Mouse (Mus musculus): Measurements from ENCODE around the gene Sertad2. TPM values are rescaled to one million over a fixed set of nuclear protein-coding genes. Genes with fewer than 3 reads are reported as not detected.
A peak's percentile ranks its signal among the peaks of the same experiment; 100 is the strongest.

Gene Sertad2
- total RNA-seq, 1 experiment from 2014 or later: 15.7 TPM

DNA sequence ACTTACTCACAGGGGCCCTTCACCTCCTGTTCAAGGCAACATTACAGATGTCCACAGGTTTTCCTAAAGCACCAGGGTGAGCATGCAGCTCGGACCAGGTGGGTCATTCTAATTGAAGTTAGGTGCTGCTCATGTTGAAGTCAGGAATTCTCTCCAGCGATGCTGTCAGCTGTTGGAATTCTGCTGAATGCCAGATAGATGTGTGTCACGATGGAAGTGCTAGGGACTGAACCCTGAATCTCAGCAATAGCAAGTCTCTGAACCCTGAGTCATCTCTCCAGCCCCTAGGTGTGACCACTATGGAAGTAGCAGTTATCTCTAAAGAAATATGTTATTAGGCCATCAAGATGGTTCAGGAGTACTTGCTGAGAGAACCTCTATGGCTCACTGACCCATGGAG is 102.5 kb downstream of the Sertad2 start:
- DNase-seq: no peak

DNA sequence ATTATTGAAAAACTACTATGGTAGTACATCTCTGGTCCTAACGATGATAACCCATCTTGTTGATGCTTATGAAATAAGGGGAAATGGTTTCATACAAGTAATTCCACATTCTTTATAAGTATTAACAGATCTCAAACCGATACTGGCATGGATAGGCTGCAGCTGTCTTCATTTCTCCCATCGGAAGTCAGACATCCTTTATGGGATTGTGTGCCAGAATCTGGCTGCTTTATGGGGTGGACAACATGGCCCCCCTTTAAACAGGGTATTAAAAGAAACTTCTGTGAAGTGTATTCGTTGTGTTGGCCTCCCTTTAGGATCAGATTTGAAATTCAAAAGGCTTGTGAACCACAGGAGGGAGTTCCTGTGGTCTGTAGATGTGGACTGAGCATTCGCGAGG is 103.1 kb downstream of the Sertad2 start:
- no peak for DNase-seq

DNA sequence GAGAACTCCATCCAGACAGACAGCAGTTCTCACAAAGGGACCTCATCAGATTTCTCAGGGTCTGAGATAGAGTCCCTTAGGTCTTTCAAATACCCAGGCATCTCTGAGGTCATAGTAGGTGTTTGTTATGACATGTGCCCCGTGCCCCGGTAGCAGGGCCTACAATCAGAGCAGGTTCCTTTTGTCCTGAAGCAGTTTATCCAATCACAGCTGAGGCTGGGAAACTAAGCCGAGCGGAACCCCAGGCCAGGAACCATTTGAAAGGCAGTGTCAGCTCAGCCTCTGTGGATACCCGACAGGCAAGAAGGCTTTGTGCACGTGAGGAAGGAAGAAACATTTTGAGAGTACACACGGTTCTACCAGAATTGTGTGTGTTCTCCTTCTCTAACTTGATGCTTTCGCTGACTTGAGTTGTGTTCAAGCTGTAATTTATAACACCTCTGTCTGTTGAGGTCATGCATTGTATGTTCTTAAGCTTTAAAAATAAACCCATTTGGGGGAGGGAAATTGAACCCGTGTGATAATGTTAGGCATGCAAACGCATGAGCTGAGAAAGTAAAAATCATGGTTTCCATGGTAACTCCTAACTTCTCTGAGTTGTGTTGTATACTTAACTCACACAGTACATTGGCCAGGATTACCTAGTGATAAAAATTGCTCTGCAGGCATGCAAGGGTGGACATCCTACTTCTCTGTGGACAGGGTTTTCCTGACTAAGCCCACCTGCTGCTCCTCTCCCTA is 104.1 kb downstream of the Sertad2 start:
- no peak for DNase-seq

DNA sequence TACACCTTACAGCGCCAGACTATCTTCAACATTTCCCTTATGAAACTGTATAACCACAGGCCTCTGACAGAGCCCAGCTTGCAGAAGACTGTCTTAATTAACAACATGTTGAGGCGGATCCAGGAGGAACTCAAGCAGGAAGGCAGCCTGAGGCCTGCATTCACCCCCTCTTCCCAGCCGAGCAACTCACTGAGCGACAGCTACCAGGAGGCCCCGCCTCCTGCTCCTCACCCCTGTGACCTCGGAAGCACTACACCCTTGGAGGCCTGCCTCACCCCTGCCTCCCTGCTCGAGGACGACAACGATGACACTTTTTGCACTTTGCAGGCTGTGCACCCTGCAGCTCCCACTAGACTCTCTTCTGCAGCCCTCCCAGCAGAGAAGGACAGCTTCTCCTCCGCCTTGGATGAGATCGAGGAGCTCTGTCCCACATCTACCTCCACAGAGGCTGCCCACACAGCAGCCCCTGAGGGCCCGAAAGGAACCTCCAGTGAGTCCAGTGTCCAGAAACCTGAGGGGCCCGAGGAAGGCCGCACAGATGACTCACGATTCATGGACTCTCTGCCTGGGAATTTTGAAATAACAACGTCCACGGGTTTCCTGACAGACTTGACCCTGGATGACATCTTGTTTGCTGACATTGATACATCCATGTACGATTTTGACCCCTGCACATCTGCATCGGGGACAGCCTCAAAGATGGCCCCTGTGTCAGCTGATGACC is 105.0 kb downstream of the Sertad2 start:
- peak; percentile 32 for DNase-seq

- DNase-seq: no peak
Measured at GRCm38 (mm10) chr11:20649477-20649876, 106.4 kb downstream of the Sertad2 start.

GRCm38 (mm10) chr11:20650006-20650639 is 107.1 kb downstream of the Sertad2 start:
- no peak for DNase-seq

- no peak for DNase-seq
Measured at GRCm38 (mm10) chr11:20651166-20651565, 108.1 kb downstream of the Sertad2 start.

DNA sequence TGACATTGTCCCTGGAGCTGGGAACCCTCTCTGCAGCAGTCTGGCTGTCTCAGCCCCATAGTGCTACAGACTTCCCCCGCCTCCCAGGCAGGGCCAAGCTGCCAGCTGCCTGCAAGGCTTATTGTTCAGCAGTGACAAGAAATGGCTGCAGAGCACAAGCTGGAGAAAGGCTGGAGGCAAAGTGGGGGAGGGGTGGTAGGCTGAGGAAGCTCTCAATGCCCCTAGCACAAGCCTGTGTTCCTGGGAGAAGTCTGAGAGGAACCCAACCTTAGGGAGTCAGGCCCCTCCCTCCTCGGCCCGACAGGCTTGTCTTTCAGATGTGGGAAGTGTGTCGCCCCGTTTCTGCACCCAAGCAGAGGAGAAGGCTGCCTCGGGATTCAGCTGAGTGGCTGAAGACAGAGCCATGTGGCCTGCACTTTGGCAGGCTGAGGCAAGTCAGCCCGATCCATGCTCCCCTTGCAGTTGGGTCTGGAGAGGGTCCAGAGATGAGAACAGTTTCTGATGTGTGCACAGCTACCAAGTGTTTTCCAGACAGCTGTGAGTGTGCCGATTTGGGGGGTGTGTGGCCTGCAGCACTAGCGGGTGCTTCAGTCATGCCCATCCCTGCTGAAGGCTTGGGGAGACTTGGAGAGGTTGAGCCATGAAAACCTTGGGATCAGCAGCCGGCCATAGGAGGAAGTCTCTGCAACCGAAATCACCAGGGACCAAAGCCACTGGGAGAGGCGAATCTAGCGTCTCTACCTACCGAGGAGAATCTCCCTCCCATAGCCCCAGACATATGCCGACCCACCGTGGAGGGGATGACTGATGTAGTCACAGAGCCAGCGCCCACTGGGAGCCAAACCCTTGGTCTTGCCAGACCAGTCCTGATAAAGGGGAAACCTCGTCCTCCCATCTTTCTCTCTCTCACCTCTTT is 113.0 kb downstream of the Sertad2 start:
- DNase-seq: peak; percentile 14

DNA sequence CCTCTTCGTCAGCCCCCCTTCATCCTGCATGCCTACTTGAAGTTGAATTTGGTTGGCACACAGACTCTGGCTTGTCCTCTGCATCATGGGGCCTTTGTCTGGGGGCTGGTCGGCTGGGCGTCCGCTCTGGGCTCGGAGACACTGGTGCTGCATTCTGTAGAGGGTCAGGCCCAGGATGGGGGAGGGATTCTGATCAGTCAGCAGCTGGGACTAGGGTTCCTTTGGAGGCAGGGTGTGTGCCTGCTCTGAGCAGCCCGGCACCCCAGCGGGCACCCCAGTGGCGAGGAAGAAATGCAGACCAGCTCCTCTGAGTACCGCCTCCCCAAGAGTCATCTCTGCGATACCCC is 113.6 kb downstream of the Sertad2 start:
- no peak for DNase-seq

- no peak for DNase-seq
Measured at GRCm38 (mm10) chr11:20659094-20659493, 116.0 kb downstream of the Sertad2 start.

DNA sequence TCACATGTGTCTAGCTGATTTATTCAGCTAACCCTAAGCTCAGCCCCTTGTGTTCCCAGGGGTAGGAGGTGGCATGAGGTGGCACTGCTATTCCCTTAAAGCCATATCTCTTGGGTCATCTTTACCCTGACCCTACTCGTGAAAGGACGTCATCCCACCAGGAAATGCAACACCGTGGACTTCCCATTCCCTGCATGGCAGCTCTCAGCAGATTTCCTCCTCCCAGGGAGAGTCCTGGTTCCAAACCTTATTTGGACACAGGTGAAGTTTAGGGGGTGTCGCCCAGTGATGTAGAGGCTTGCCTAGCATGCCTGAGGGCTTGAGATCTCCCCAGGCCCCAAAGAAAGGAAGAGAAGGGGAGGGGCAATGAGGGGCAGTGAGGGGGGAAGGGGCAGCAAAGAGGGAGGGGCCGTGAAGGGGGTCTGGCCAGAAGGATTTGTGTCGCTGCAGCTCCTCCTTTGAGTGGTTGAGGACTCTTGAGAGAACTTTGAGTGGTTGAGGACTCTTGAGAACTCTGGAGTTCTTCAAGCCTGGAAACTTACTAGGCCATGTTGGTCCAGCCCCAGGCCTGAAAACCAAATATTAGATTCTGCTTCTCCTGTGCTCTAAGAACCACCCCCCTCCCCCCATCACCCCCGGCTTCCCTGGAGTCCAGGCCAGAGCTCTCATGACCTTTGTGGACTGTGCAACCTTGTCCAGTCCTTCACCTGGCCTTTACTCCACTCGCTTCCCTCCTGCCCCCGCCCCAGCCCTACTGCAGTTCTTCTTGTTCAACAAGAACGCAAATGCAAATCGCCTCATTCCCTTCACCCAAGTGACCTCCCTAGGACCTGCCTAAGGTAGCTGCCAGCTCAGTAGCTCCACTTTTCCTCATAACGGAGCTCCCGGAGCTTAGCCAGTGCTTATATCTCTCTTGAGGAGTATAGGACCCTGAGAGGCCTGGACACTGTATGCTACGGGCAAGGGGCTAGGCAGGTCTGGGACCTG is 117.4 kb downstream of the Sertad2 start:
- DNase-seq: no peak

- DNase-seq: peak; percentile 13
Measured at GRCm38 (mm10) chr11:20661652-20662051, 118.6 kb downstream of the Sertad2 start.

GRCm38 (mm10) chr11:20662811-20663210 is 119.8 kb downstream of the Sertad2 start:
- no peak for DNase-seq

DNA sequence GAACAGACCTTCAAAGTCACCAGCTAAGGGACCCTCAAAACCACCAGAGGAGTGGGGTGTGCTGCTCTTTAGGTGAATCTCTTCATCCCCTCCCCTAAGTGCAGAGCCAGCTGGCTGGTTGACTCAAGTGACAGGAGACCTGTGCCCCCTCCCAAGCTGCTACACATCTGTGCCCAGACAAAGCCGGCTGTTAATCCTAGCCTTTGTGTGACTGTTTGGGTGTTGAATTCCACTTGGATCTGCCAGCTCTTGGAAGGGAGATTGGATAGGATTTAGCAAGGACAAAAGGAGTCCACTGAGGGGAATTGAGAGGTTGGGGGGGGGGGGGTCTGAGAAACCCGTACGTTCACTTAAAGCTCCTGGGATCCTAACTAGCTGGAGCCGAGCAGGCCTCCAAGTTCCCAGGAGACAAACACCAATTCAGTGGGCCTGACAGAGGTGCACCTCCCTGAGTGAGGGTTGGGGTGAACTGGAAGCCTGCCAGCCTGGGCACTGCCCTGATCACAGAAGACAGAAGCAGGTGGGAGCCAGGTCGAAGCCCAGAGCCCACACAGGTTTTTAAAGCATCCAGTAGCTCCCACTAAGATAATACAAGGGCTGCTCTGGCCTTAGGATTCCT is 120.6 kb downstream of the Sertad2 start:
- no peak for DNase-seq

DNA sequence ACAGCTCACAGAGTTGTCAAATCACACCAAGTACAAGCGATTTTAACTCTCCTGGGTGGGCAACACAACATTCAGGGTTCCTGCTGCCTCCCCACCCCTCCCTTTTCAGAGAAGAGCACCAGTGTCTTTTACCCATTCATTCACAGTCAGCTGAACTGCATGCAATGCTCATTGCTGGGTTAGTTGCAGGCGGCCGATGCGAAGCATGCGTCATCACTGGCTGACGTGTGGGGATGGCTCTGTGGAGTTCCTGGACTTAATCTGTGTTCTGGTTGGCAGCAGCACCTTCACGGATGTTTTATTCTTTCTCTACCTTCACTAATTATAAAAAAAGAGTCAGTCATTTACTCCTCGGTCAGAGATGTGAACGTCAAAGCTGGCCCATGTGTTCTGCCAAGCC is 121.8 kb downstream of the Sertad2 start:
- DNase-seq: no peak

DNA sequence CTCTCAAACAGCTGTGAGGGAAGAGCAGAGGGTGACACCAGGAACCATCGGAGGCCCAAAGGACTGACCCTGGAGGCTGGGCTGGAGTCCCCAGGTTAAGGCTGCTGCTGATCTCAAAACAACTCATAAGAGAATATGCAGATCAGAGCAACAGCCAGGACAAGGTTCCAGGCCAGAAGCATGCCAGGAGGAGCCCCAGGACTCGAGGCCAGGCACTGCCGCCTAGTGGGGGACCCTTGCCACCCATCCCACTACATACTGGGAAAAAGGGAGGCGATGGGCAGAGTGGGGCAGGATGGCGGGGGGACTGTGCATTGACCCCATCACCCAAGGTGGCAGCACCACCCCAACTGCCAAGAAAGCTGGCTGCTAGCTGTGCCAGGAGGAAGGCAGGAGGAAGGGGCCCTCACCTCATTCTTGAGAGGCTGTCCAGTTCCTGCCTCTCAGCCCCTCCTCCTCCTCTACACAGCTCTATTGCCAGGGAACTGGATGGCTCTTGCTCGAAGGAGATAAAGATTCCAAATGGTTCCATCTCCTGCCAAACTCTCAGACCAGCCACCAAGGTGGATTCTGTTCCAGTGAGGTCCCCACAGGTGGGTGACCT is 128.8 kb downstream of the Sertad2 start:
- DNase-seq: peak; percentile 7

DNA sequence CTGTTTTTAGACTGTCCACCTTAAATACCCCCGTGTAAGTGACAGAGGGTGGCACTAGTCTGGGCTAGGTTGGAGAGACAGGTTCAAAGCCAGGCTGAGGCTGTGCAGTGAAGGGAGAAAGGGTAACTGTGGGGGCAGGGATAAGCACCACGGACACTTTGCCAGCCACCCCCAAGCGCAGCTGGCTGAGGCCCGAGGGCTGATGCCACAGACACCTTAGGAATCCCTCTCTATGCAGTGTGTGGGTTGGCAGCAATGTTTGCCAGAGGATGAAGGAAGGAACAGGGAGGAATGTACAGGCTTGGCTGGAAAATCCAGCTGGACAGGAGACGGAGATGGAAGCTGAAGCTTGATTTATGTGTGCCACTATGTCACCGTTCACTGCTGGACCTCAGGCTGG is 129.5 kb downstream of the Sertad2 start:
- no peak for DNase-seq

GRCm38 (mm10) chr11:20679396-20679795 is 136.3 kb downstream of the Sertad2 start:
- no peak for DNase-seq

- no peak for DNase-seq
Measured at GRCm38 (mm10) chr11:20680781-20681180, 137.7 kb downstream of the Sertad2 start.

- no peak for DNase-seq
Measured at GRCm38 (mm10) chr11:20681679-20682078, 138.6 kb downstream of the Sertad2 start.
